9 mouse cellular contexts compared by ENCODE assay signal in the genomic region with DNA sequence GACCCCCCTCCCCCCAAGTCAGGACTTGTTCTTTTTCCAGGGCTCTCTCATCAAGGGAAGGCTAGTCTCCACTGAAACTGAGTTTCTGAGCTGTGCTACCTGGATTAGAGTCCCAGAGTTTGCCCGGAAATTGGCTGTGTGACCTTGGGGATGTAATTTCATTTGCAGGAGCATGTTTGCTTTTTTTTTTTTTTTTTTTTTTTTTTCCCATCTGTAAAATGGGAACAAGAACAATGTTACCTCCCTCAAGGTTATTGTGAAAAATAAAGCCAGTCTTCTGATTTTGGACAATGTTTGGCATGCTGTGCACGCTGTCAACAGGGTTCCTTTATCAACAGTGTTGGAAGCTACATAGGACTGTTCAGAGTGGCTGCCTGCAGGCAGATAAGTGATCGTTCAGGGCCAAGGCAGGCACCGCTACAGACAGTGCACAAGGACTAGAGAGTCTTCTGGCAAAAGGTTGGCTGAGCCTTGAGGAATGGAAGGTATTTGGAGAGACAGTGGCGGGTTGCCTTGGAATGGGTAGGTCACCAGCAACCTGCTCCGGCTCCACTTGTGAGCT. TPM values are rescaled to one million over a fixed set of nuclear protein-coding genes. Genes with fewer than 3 reads are reported as not detected.
DNase-seq lines count a peak whose midpoint lies in the region; ATAC-seq lines count a peak whose summit lies in the region.
"Had no signal": no experiment of that assay in that cellular context is flagged by ENCODE, and none has a peak within 500 bp of the region (broad histone marks: within the 10 kb centered on the region; RNA-seq: fewer than 3 reads in every experiment).

No protein-coding gene starts in this region.

- H3K9me3 ChIP-seq in heart, embryonic 16.5 days (replicated peaks; ENCODE audit: control insufficient read depth, low read length): no peaks in the 10 kb centered on the region
- H3K9me3 ChIP-seq in hindbrain, embryonic 13.5 days: no peaks in the 10 kb centered on the region
- H3K9me3 ChIP-seq in midbrain, embryonic 12.5 days: no peaks in the 10 kb centered on the region

- no peak for ATAC-seq in heart, embryonic 16.5 days (replicated peaks; ENCODE audit: extremely low read depth, insufficient read depth, low FRiP score)
- no peak for ATAC-seq in hindbrain, embryonic 13.5 days (ENCODE audit: low FRiP score)
- ATAC-seq in midbrain, embryonic 12.5 days (ENCODE audit: low FRiP score, low read depth): no peak

- WGBS in heart, embryonic 16.5 days: 40% methylated on average over 6 of the region's 6 CpGs
- 88% methylated on average over 6 of the region's 6 CpGs for WGBS in hindbrain, embryonic 13.5 days
- 80% methylated on average over 6 of the region's 6 CpGs for WGBS in midbrain, embryonic 12.5 days

- H3K27ac ChIP-seq in heart, embryonic 16.5 days (ENCODE audit: low read length): peak overlapping the region; percentile 77
- H3K27ac ChIP-seq in hindbrain, embryonic 13.5 days: peak overlapping the region; percentile 92
- peak overlapping the region; percentile 81 for H3K27ac ChIP-seq in midbrain, embryonic 12.5 days (replicated peaks)

- peak overlapping the region; percentile 92 for H3K9ac ChIP-seq in heart, embryonic 16.5 days (ENCODE audit: low read length)
- peak overlapping the region; percentile 98 for H3K9ac ChIP-seq in hindbrain, embryonic 13.5 days
- peak overlapping the region; percentile 85 for H3K9ac ChIP-seq in midbrain, embryonic 12.5 days (replicated peaks)

- DNase-seq in heart, postnatal 25 days (ENCODE audit: low spot score): no peak
- peak; percentile 40 for DNase-seq in Muller cell, postnatal 12 days (ENCODE audit: inconsistent ontology term)
- no peak for DNase-seq in urinary bladder, postnatal 4 days (ENCODE audit: low spot score in 2 of 2)
- DNase-seq in layer of hippocampus, adult 18-20 months (ENCODE audit: low spot score in 2 of 2): no peak
- DNase-seq in gastrocnemius, postnatal 14 days: no peak

- H3K4me2 ChIP-seq in heart, embryonic 16.5 days (ENCODE audit: low read depth, low read length): peak overlapping the region; percentile 93
- peak overlapping the region; percentile 73 for H3K4me2 ChIP-seq in hindbrain, embryonic 13.5 days
- peak overlapping the region; percentile 72 for H3K4me2 ChIP-seq in midbrain, embryonic 12.5 days (replicated peaks)

- H3K4me3 ChIP-seq in heart, embryonic 16.5 days (ENCODE audit: low read length): peak overlapping the region; percentile 88
- peak overlapping the region; percentile 90 for H3K4me3 ChIP-seq in hindbrain, embryonic 13.5 days
- peak overlapping the region; percentile 65 for H3K4me3 ChIP-seq in midbrain, embryonic 12.5 days

- peaks cover 13% of the 10 kb centered on the region for H3K36me3 ChIP-seq in heart, embryonic 16.5 days (ENCODE audit: control insufficient read depth, insufficient read depth)
- peaks cover 43% of the 10 kb centered on the region for H3K36me3 ChIP-seq in hindbrain, embryonic 13.5 days
- peaks cover 39% of the 10 kb centered on the region for H3K36me3 ChIP-seq in midbrain, embryonic 12.5 days

- no peaks in the 10 kb centered on the region for H3K27me3 ChIP-seq in heart, embryonic 16.5 days (ENCODE audit: control insufficient read depth, insufficient read depth, low read length)
- no peaks in the 10 kb centered on the region for H3K27me3 ChIP-seq in hindbrain, embryonic 13.5 days
- H3K27me3 ChIP-seq in midbrain, embryonic 12.5 days: no peaks in the 10 kb centered on the region

- intact Hi-C loops in heart, postnatal 25 days (cut with DNase I): no loop called here
- intact Hi-C loops in gastrocnemius, postnatal 14 days (cut with DNase I; ENCODE audit: low total_unique reads): no loop called here

- H3K4me1 ChIP-seq in heart, embryonic 16.5 days (ENCODE audit: control insufficient read depth, insufficient read depth, low read length): peaks cover 36% of the 10 kb centered on the region
- H3K4me1 ChIP-seq in hindbrain, embryonic 13.5 days (replicated peaks): peaks cover 46% of the 10 kb centered on the region
- H3K4me1 ChIP-seq in midbrain, embryonic 12.5 days: peaks cover 32% of the 10 kb centered on the region

RNA-seq across cellular contexts. Expression of a gene that starts 1.1 kb away (rescaled TPM):
- polyA plus RNA-seq in heart, embryonic 16.5 days (2015; fragmentation: Nextera tagmentation; extraction: Ambion mirVana): 34.0 and 37.1 TPM in 2 replicates
- total RNA-seq in heart, postnatal 25 days (2021): 1 to 10 TPM; 4.2 to 4.6 TPM
- polyA plus RNA-seq in hindbrain, embryonic 13.5 days (2015; fragmentation: Nextera tagmentation; extraction: Ambion mirVana): 75.1 and 76.7 TPM in 2 replicates
- polyA plus RNA-seq in midbrain, embryonic 12.5 days (2016; fragmentation: Nextera tagmentation; extraction: Ambion mirVana): 80.0 and 80.6 TPM in 2 replicates
- 10 to 100 TPM; 33.0 to 33.5 TPM for total RNA-seq in layer of hippocampus, adult 18-20 months (2021)
- total RNA-seq in gastrocnemius, postnatal 14 days (2021): 10 to 100 TPM; 16.1 to 17.8 TPM

RNA-seq across cellular contexts. Expression of a gene that starts 16.2 kb away (rescaled TPM):
- 52.3 and 56.3 TPM in 2 replicates for polyA plus RNA-seq in heart, embryonic 16.5 days (2015; fragmentation: Nextera tagmentation; extraction: Ambion mirVana)
- total RNA-seq in heart, postnatal 25 days (2021): 10 to 100 TPM; 23.0 to 23.6 TPM
- 75.0 and 78.2 TPM in 2 replicates for polyA plus RNA-seq in hindbrain, embryonic 13.5 days (2015; fragmentation: Nextera tagmentation; extraction: Ambion mirVana)
- polyA plus RNA-seq in midbrain, embryonic 12.5 days (2016; fragmentation: Nextera tagmentation; extraction: Ambion mirVana): 59.9 and 67.2 TPM in 2 replicates
- total RNA-seq in layer of hippocampus, adult 18-20 months (2021): 10 to 100 TPM; 59.0 to 62.0 TPM
- 10 to 100 TPM; 23.1 to 25.1 TPM for total RNA-seq in gastrocnemius, postnatal 14 days (2021)

RNA-seq across cellular contexts. Expression of a gene that starts 21.6 kb away (rescaled TPM):
- polyA plus RNA-seq in heart, embryonic 16.5 days (2015; fragmentation: Nextera tagmentation; extraction: Ambion mirVana): 29.0 and 30.7 TPM in 2 replicates
- under 1 TPM; 0.50 to 0.52 TPM for total RNA-seq in heart, postnatal 25 days (2021)
- 144 and 175 TPM in 2 replicates for polyA plus RNA-seq in hindbrain, embryonic 13.5 days (2015; fragmentation: Nextera tagmentation; extraction: Ambion mirVana)
- polyA plus RNA-seq in midbrain, embryonic 12.5 days (2016; fragmentation: Nextera tagmentation; extraction: Ambion mirVana): 1.8 and 4.6 TPM in 2 replicates
- total RNA-seq in layer of hippocampus, adult 18-20 months (2021): 100 to 1,000 TPM; 856 to 892 TPM
- total RNA-seq in gastrocnemius, postnatal 14 days (2021): 1 to 10 TPM; 1.5 to 2.1 TPM

RNA-seq across cellular contexts. Expression of a gene that starts 41.9 kb away (rescaled TPM):
- 4.1 and 7.9 TPM in 2 replicates for polyA plus RNA-seq in heart, embryonic 16.5 days (2015; fragmentation: Nextera tagmentation; extraction: Ambion mirVana)
- not detected for total RNA-seq in heart, postnatal 25 days (2021)
- polyA plus RNA-seq in hindbrain, embryonic 13.5 days (2015; fragmentation: Nextera tagmentation; extraction: Ambion mirVana): not detected in 2 replicates
- polyA plus RNA-seq in midbrain, embryonic 12.5 days (2016; fragmentation: Nextera tagmentation; extraction: Ambion mirVana): not detected in 2 replicates
- not detected for total RNA-seq in layer of hippocampus, adult 18-20 months (2021)
- not detected for total RNA-seq in gastrocnemius, postnatal 14 days (2021)
- polyA plus RNA-seq: large intestine, adult 2 months had no signal

RNA-seq across cellular contexts. Expression of a gene that starts 43.1 kb away (rescaled TPM):
- 27.7 and 28.5 TPM in 2 replicates for polyA plus RNA-seq in heart, embryonic 16.5 days (2015; fragmentation: Nextera tagmentation; extraction: Ambion mirVana)
- under 1 TPM; 0.62 to 0.67 TPM for total RNA-seq in heart, postnatal 25 days (2021)
- polyA plus RNA-seq in hindbrain, embryonic 13.5 days (2015; fragmentation: Nextera tagmentation; extraction: Ambion mirVana): 9.9 and 10.2 TPM in 2 replicates
- 47.6 and 51.8 TPM in 2 replicates for polyA plus RNA-seq in midbrain, embryonic 12.5 days (2016; fragmentation: Nextera tagmentation; extraction: Ambion mirVana)
- 1 to 10 TPM; 5.7 to 7.1 TPM for total RNA-seq in layer of hippocampus, adult 18-20 months (2021)
- total RNA-seq in gastrocnemius, postnatal 14 days (2021): 1 to 10 TPM; 5.3 TPM

Comparison
In these comparisons a context has a peak if more than half of its experiments do, and no peak if none do; other contexts are left out.
1. RNA of a gene that starts 21.6 kb away (total RNA-seq): 856 to 892 TPM in layer of hippocampus, adult 18-20 months; 1.5 to 2.1 TPM in gastrocnemius, postnatal 14 days and 0.50 to 0.52 TPM in heart, postnatal 25 days; every median in the first group is over 100 times any median in the second.
2. Peak in every context shown above with its lines, with median percentiles within 50 percentile points of each other: H3K27ac ChIP-seq, H3K4me2 ChIP-seq, H3K4me3 ChIP-seq and H3K9ac ChIP-seq.